Mouse (Mus musculus): ENCODE data around the gene R3hdml. TPM values are rescaled to one million over a fixed set of nuclear protein-coding genes. Genes with fewer than 3 reads are reported as not detected.

Gene R3hdml
- not detected for polyA plus RNA-seq (2014; fragmentation: Illumina TruSeq; extraction: RNeasy Lipid Tissue Mini Kit (QIAGEN cat#74804); ENCODE audit: low read depth, low replicate concordance)

GRCm38 (mm10) chr2:163492018-163492417 is at the start of gene R3hdml:
Gene R3hdml (plus strand): TSS chr2:163492318.

GRCm38 (mm10) chr2:163472466-163472851 is 19.7 kb upstream of the R3hdml start, which contains the start of gene Fitm2:
Gene Fitm2 (minus strand): TSS chr2:163472629.

DNA sequence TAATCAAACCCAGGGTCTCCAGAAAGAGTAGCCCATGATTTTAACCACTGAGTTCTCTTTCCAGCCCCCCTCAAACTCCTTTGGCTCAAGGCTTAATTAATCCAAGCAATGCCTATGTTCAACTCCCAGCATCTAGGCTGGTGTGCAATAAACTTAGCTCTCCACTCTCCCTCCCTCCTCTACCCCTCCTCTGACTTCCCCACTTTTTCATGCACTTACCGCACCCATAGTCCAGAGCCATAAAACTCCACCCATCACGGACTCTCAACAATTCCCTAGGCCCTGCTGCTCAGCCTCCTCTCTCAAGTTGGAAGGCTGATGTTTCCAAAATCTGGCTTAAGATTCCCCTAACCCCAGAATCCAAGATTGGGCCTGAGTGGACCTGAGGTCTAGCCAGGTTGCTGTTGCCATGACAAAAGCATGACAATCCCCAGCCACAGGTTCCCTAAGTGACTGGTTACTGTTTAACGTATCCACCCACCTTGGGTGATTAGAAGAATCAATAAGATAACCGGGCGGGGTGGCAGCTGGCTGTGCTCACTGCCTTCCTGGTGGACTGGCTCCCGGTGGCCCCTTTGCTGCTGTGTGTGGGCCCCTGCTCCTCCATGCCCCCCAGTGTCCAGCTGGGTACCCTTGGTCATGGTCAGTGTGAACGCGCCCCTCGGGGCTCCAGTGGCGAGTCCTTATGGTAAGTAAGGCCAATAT is 14.3 kb downstream of the R3hdml start, which contains the start of gene Hnf4a:
Hnf4a (plus strand) TSS at position 509 of the 705 bp plus-strand sequence.

Other genes with a start within 250 kb of the R3hdml start
- gene Jph2, start 94.3 kb upstream of the R3hdml start, polyA plus RNA-seq (2014; fragmentation: Illumina TruSeq; extraction: RNeasy Lipid Tissue Mini Kit (QIAGEN cat#74804); ENCODE audit: low read depth, low replicate concordance), result 259 TPM
- gene Oser1, start 67.6 kb upstream of the R3hdml start, polyA plus RNA-seq (2014; fragmentation: Illumina TruSeq; extraction: RNeasy Lipid Tissue Mini Kit (QIAGEN cat#74804); ENCODE audit: low read depth, low replicate concordance), result 24.5 TPM
- gene Gdap1l1, start 53.8 kb upstream of the R3hdml start, polyA plus RNA-seq (2014; fragmentation: Illumina TruSeq; extraction: RNeasy Lipid Tissue Mini Kit (QIAGEN cat#74804); ENCODE audit: low read depth, low replicate concordance), result not detected
- gene Fitm2, start 19.7 kb upstream of the R3hdml start, polyA plus RNA-seq (2014; fragmentation: Illumina TruSeq; extraction: RNeasy Lipid Tissue Mini Kit (QIAGEN cat#74804); ENCODE audit: low read depth, low replicate concordance), result 142 TPM
- gene Hnf4a, start 14.5 kb downstream of the R3hdml start, polyA plus RNA-seq (2014; fragmentation: Illumina TruSeq; extraction: RNeasy Lipid Tissue Mini Kit (QIAGEN cat#74804); ENCODE audit: low read depth, low replicate concordance), result not detected
- gene Ttpal, start 110.0 kb downstream of the R3hdml start, polyA plus RNA-seq (2014; fragmentation: Illumina TruSeq; extraction: RNeasy Lipid Tissue Mini Kit (QIAGEN cat#74804); ENCODE audit: low read depth, low replicate concordance), result 14.8 TPM
- gene Serinc3, start 152.8 kb downstream of the R3hdml start, polyA plus RNA-seq (2014; fragmentation: Illumina TruSeq; extraction: RNeasy Lipid Tissue Mini Kit (QIAGEN cat#74804); ENCODE audit: low read depth, low replicate concordance), result 261 TPM
- 307 TPM for gene Pkig, start 166.1 kb downstream of the R3hdml start, polyA plus RNA-seq (2014; fragmentation: Illumina TruSeq; extraction: RNeasy Lipid Tissue Mini Kit (QIAGEN cat#74804); ENCODE audit: low read depth, low replicate concordance)